In genomic region chr5:121813744-121814143, GRCm38 (mm10) we compare ENCODE assay signal across 19 mouse cellular contexts. TPM values are rescaled to one million over a fixed set of nuclear protein-coding genes. Genes with fewer than 3 reads are reported as not detected.
DNase-seq lines count a peak whose midpoint lies in the region; ATAC-seq and TF ChIP-seq lines count a peak whose summit lies in the region.
"Had no signal": no experiment of that assay in that cellular context is flagged by ENCODE, and none has a peak within 500 bp of the region (broad histone marks: within the 10 kb centered on the region; RNA-seq: fewer than 3 reads in every experiment).

No protein-coding gene starts in this region.

- 60% methylated on average over 10 of the region's 10 CpGs for WGBS in cerebellum, adult 2 months
- WGBS in heart, embryonic 11.5 days (ENCODE audit: insufficient replicate concordance): 87% methylated on average over 10 of the region's 10 CpGs

- ATAC-seq in heart, embryonic 11.5 days (replicated peaks; ENCODE audit: insufficient number of reproducible peaks, low FRiP score, low TSS enrichment): no peak
- ATAC-seq: CD4-positive, CD25-positive, alpha-beta regulatory T cell, adult 4 months; forebrain, postnatal 0 days; liver, postnatal 0 days; midbrain, embryonic 15.5 days had no signal

- DNase-seq in cerebellum, adult 2 months: peak; percentile 12 to 17
- DNase-seq in cerebellum, postnatal 25 days: no peak
- no peak for DNase-seq in heart, postnatal 4 days
- peak; percentile 38 for DNase-seq in testis, postnatal 10 days (ENCODE audit: low spot score)
- DNase-seq in testis, postnatal 14 days (ENCODE audit: low spot score): no peak
- no peak for DNase-seq in layer of hippocampus, adult 11-12 months (ENCODE audit: low spot score)
- DNase-seq: forebrain, postnatal 0 days; gastrocnemius, postnatal 36 days; kidney, adult 8-10 months; kidney, postnatal 4 days; liver, postnatal 0 days; lung, postnatal 10 days; thymus, postnatal 14 days had no signal

- H3K9me3 ChIP-seq in heart, embryonic 11.5 days (replicated peaks; ENCODE audit: control insufficient read depth, low read length): no peaks in the 10 kb centered on the region
- H3K9me3 ChIP-seq: forebrain, embryonic 10.5 days; hindbrain, embryonic 12.5 days; midbrain, embryonic 15.5 days; stomach, embryonic 15.5 days had no signal

- no peak for TF ChIP-seq POLR2A in cerebellum, adult 2 months (IDR thresholded peaks at IDR 0.05; ENCODE audit: borderline replicate concordance, insufficient read depth, low read length)

- H3K27me3 ChIP-seq in cerebellum, adult 2 months (ENCODE audit: control insufficient read depth, insufficient read depth, low read length): no peaks in the 10 kb centered on the region
- H3K27me3 ChIP-seq in heart, embryonic 11.5 days (ENCODE audit: control insufficient read depth, insufficient read depth, low read length): no peaks in the 10 kb centered on the region
- H3K27me3 ChIP-seq: hindbrain, embryonic 12.5 days; midbrain, embryonic 15.5 days; stomach, embryonic 15.5 days had no signal

- H3K4me1 ChIP-seq in cerebellum, adult 2 months (ENCODE audit: control insufficient read depth, insufficient read depth, low read length): peaks cover 42% of the 10 kb centered on the region
- peaks cover 30% of the 10 kb centered on the region for H3K4me1 ChIP-seq in heart, embryonic 11.5 days (ENCODE audit: control insufficient read depth, insufficient read depth, low read length)
- H3K4me1 ChIP-seq: forebrain, embryonic 10.5 days; hindbrain, embryonic 12.5 days; midbrain, embryonic 15.5 days had no signal

- H3K4me3 ChIP-seq in cerebellum, adult 2 months (replicated peaks; ENCODE audit: insufficient read depth, low read depth, low read length): no peak overlapping the region
- H3K4me3 ChIP-seq in heart, embryonic 11.5 days (ENCODE audit: low read depth, low read length): no peak overlapping the region
- H3K4me3 ChIP-seq: forebrain, embryonic 10.5 days; hindbrain, embryonic 12.5 days; midbrain, embryonic 15.5 days; stomach, embryonic 15.5 days had no signal

- TF ChIP-seq CTCF in cerebellum, adult 2 months (IDR thresholded peaks at IDR 0.05; ENCODE audit: borderline replicate concordance, insufficient read depth, low read depth, low read length): no peak

- peaks cover 43% of the 10 kb centered on the region for H3K36me3 ChIP-seq in heart, embryonic 11.5 days (ENCODE audit: control insufficient read depth, insufficient read depth, low read length)

- no peak overlapping the region for H3K9ac ChIP-seq in heart, embryonic 11.5 days (ENCODE audit: low read depth, low read length)
- H3K9ac ChIP-seq: forebrain, postnatal 0 days; hindbrain, embryonic 12.5 days; liver, postnatal 0 days; midbrain, embryonic 15.5 days had no signal

- H3K27ac ChIP-seq in cerebellum, adult 2 months (ENCODE audit: insufficient read depth, low read length): no peak overlapping the region
- 0 out of 2 replicates have a peak overlapping the region, but pooled peaks have one; percentile 4 for H3K27ac ChIP-seq in heart, embryonic 11.5 days (ENCODE audit: low read depth, low read length)
- H3K27ac ChIP-seq: forebrain, embryonic 10.5 days; hindbrain, embryonic 12.5 days; midbrain, embryonic 15.5 days; stomach, embryonic 15.5 days had no signal

- no peak overlapping the region for H3K4me2 ChIP-seq in heart, embryonic 11.5 days
- H3K4me2 ChIP-seq: hindbrain, embryonic 12.5 days; midbrain, embryonic 15.5 days; stomach, embryonic 15.5 days had no signal

RNA-seq across cellular contexts. Expression of gene Sh2b3, which starts 23.7 kb away (rescaled TPM):
- 30.8 and 31.7 TPM in 2 replicates for polyA plus RNA-seq in cerebellum, adult 2 months (2012; rRNA removed)
- 16.8 and 17.2 TPM in 2 replicates for polyA plus RNA-seq in heart, embryonic 11.5 days (2014; fragmentation: Nextera tagmentation; extraction: Ambion mirVana)
- total RNA-seq in heart, postnatal 4 days (2021): 10 to 100 TPM; 36.7 to 39.2 TPM

RNA-seq across cellular contexts. Expression of gene Pheta1, which starts 35.0 kb away (rescaled TPM):
- 17.6 and 19.0 TPM in 2 replicates for polyA plus RNA-seq in cerebellum, adult 2 months (2012; rRNA removed)
- polyA plus RNA-seq in heart, embryonic 11.5 days (2014; fragmentation: Nextera tagmentation; extraction: Ambion mirVana): 10.6 and 11.8 TPM in 2 replicates
- total RNA-seq in heart, postnatal 4 days (2021): 10 to 100 TPM in 1 of 2 experiments, 1 to 10 TPM in 1; 9.3 to 10.9 TPM

Comparison
In these comparisons a context has a peak if more than half of its experiments do, and no peak if none do; other contexts are left out.
1. DNase-seq: peak in cerebellum, adult 2 months (2 of 2) and testis, postnatal 10 days (single experiment); none in cerebellum, postnatal 25 days (0 of 2), heart, postnatal 4 days (single experiment), testis, postnatal 14 days (single experiment) and layer of hippocampus, adult 11-12 months (single experiment).